Mouse (Mus musculus) MEL (cell line): ENCODE results near the gene Fgf11. TPM values are rescaled to one million over a fixed set of nuclear protein-coding genes. Genes with fewer than 3 reads are reported as not detected.

ENCODE experiments used
- DNase-seq: peaks from one replicate; pipeline ENCODE4 v3.0.0; 2011; ENCODE audit warnings: low read depth, low spot score
- H3K27ac ChIP-seq: 2 replicates; pipeline ENCODE4 v1.5.1; 2012; ENCODE audit warnings: low read depth, mild to moderate bottlenecking, control low read depth, low read length, moderate library complexity; ENCODE audit not compliant: control insufficient read depth
- H3K27me3 ChIP-seq, 2 experiments: fragments of 150-350 bp in 1 of 2; sonication (generic) in 1 of 2; 2 replicates each; pipeline ENCODE4 v1.6.1; 2012; ENCODE audit warnings: low read length in 2 of 2, mild to moderate bottlenecking in 2 of 2, improper control_type of control experiment in 1 of 2, moderate library complexity in 1 of 2; ENCODE audit not compliant: insufficient read depth in 2 of 2, control insufficient read depth in 1 of 2
- H3K36me3 ChIP-seq, 2 experiments: 2 replicates each; pipeline ENCODE4 v1.6.1; 2012 to 2014; ENCODE audit warnings: low read length in 2 of 2, improper control_type of control experiment in 1 of 2, inconsistent platforms in 1 of 2, mild to moderate bottlenecking in 1 of 2; ENCODE audit not compliant: insufficient read depth in 2 of 2, control insufficient read depth in 1 of 2
- H3K4me1 ChIP-seq, 2 experiments: fragments of 150-350 bp in 1 of 2; sonication (generic) in 1 of 2; 2 replicates each; pipeline ENCODE4 v1.6.1; 2012; ENCODE audit warnings: low read length in 2 of 2, improper control_type of control experiment in 1 of 2, mild to moderate bottlenecking in 1 of 2; ENCODE audit not compliant: insufficient read depth in 2 of 2, control insufficient read depth in 1 of 2
- H3K4me3 ChIP-seq, 2 experiments: fragments of 150-350 bp in 1 of 2; sonication (generic) in 1 of 2; 2 replicates each; pipeline ENCODE4 v1.5.1; 2012; ENCODE audit warnings: low read depth in 2 of 2, low read length in 2 of 2, mild to moderate bottlenecking in 2 of 2, moderate library complexity in 2 of 2, control low read depth in 1 of 2, improper control_type of control experiment in 1 of 2; ENCODE audit not compliant: control insufficient read depth in 1 of 2, insufficient read depth in 1 of 2
- H3K79me2 ChIP-seq: 2 replicates; pipeline ENCODE4 v1.6.1; 2012; ENCODE audit warnings: mild to moderate bottlenecking, low read length, moderate library complexity; ENCODE audit not compliant: control insufficient read depth, poor library complexity, insufficient read depth
- H3K9ac ChIP-seq: 2 replicates; pipeline ENCODE4 v1.6.1; 2012; ENCODE audit warnings: low read depth, mild to moderate bottlenecking, control low read depth, low read length, moderate library complexity; ENCODE audit not compliant: control insufficient read depth, poor library complexity, severe bottlenecking
- H3K9me3 ChIP-seq: fragments of 150-350 bp; sonication (generic); replicated peaks from 2 replicates; pipeline ENCODE4 v1.6.1; 2012; ENCODE audit warnings: mild to moderate bottlenecking, low read length, improper control_type of control experiment, moderate library complexity; ENCODE audit not compliant: insufficient read depth
- BHLHE40 ChIP-seq: IDR thresholded peaks from 2 replicates; pipeline ENCODE4 v1.6.1; 2012; ENCODE audit warnings: low read depth, mild to moderate bottlenecking, inconsistent platforms, low read length, improper control_type of control experiment, borderline replicate concordance
- CHD2 ChIP-seq: IDR thresholded peaks from 2 replicates; pipeline ENCODE4 v1.6.1; 2011; ENCODE audit warnings: low read length, improper control_type of control experiment
- ELF1 ChIP-seq: IDR thresholded peaks from 2 replicates; pipeline ENCODE4 v1.6.1; 2014; ENCODE audit warnings: low read depth, mild to moderate bottlenecking, inconsistent platforms, low read length, improper control_type of control experiment, moderate library complexity
- ETS1 ChIP-seq: IDR thresholded peaks from 2 replicates; pipeline ENCODE4 v1.6.1; 2012; ENCODE audit warnings: low read depth, mild to moderate bottlenecking, inconsistent platforms, low read length, improper control_type of control experiment, moderate library complexity
- GABPA ChIP-seq: IDR thresholded peaks from 2 replicates; pipeline ENCODE4 v1.6.1; 2012; ENCODE audit warnings: low read depth, mild to moderate bottlenecking, inconsistent platforms, low read length, improper control_type of control experiment, moderate library complexity
- HCFC1 ChIP-seq: IDR thresholded peaks from 2 replicates; pipeline ENCODE4 v1.6.1; 2012; ENCODE audit warnings: low read depth, mild to moderate bottlenecking, inconsistent platforms, low read length, improper control_type of control experiment, moderate library complexity
- JUND ChIP-seq: IDR thresholded peaks from 2 replicates; pipeline ENCODE4 v1.6.1; 2011; ENCODE audit warnings: low read depth, mild to moderate bottlenecking, improper control_type of control experiment, low read length
- MAFK ChIP-seq: IDR thresholded peaks from 2 replicates; pipeline ENCODE4 v1.6.1; 2011; ENCODE audit warnings: low read depth, mild to moderate bottlenecking, low read length, improper control_type of control experiment, borderline replicate concordance
- MAX ChIP-seq: IDR thresholded peaks from 2 replicates; pipeline ENCODE4 v1.6.1; 2011; ENCODE audit warnings: low read length, improper control_type of control experiment
- MAZ ChIP-seq: IDR thresholded peaks from 2 replicates; pipeline ENCODE4 v1.6.1; 2012; ENCODE audit warnings: low read depth, mild to moderate bottlenecking, inconsistent platforms, low read length, improper control_type of control experiment
- MEF2A ChIP-seq: IDR thresholded peaks from 2 replicates; pipeline ENCODE4 v1.6.1; 2014; ENCODE audit warnings: low read depth, mild to moderate bottlenecking, inconsistent platforms, low read length, improper control_type of control experiment; ENCODE audit not compliant: poor library complexity, insufficient replicate concordance, severe bottlenecking; ENCODE audit errors: extremely low read depth
- MXI1 ChIP-seq: IDR thresholded peaks from 2 replicates; pipeline ENCODE4 v1.6.1; 2011; ENCODE audit warnings: mild to moderate bottlenecking, low read depth, low read length, improper control_type of control experiment
- MYC ChIP-seq: IDR thresholded peaks from 2 replicates; pipeline ENCODE4 v1.6.1; 2011; ENCODE audit warnings: low read depth, mild to moderate bottlenecking, low read length, improper control_type of control experiment, moderate library complexity
- NELFE ChIP-seq: IDR thresholded peaks from 2 replicates; pipeline ENCODE4 v1.6.1; 2011; ENCODE audit warnings: low read depth, low read length, improper control_type of control experiment
- POLR2A ChIP-seq, 2 experiments: IDR thresholded peaks; 2 replicates each; pipeline ENCODE4 v1.6.1; 2011 to 2012; ENCODE audit warnings: low read length in 2 of 2, mild to moderate bottlenecking in 2 of 2, control low read depth in 1 of 2, improper control_type of control experiment in 1 of 2, low read depth in 1 of 2, moderate library complexity in 1 of 2; ENCODE audit not compliant: control insufficient read depth in 1 of 2, insufficient read depth in 1 of 2, poor library complexity in 1 of 2
- POLR2AphosphoS2 ChIP-seq: IDR thresholded peaks from 2 replicates; pipeline ENCODE4 v1.6.1; 2011; ENCODE audit warnings: low read length, improper control_type of control experiment
- RAD21 ChIP-seq: IDR thresholded peaks from 2 replicates; pipeline ENCODE4 v1.6.1; 2011; ENCODE audit warnings: mild to moderate bottlenecking, low read depth, low read length, improper control_type of control experiment
- SIN3A ChIP-seq: IDR thresholded peaks from 2 replicates; pipeline ENCODE4 v1.6.1; 2012; ENCODE audit warnings: low read length, improper control_type of control experiment, inconsistent platforms
- TAL1 ChIP-seq: IDR thresholded peaks from 2 replicates; pipeline ENCODE4 v1.6.1; 2012; ENCODE audit warnings: mild to moderate bottlenecking, inconsistent platforms, low read length, moderate library complexity, mixed read lengths
- TCF12 ChIP-seq: IDR thresholded peaks from 2 replicates; pipeline ENCODE4 v1.6.1; 2014; ENCODE audit warnings: low read depth, mild to moderate bottlenecking, inconsistent platforms, low read length, improper control_type of control experiment, moderate library complexity
- UBTF ChIP-seq: IDR thresholded peaks from 2 replicates; pipeline ENCODE4 v1.6.1; 2012; ENCODE audit warnings: low read depth, mild to moderate bottlenecking, inconsistent platforms, low read length, improper control_type of control experiment, moderate library complexity, borderline replicate concordance; ENCODE audit not compliant: insufficient read depth
- USF1 ChIP-seq: IDR thresholded peaks from 2 replicates; pipeline ENCODE4 v1.6.1; 2014; ENCODE audit warnings: low read depth, mild to moderate bottlenecking, inconsistent platforms, low read length, improper control_type of control experiment, moderate library complexity
- ZC3H11A ChIP-seq: IDR thresholded peaks from 2 replicates; pipeline ENCODE4 v1.6.1; 2012; ENCODE audit warnings: low read depth, mild to moderate bottlenecking, inconsistent platforms, low read length, improper control_type of control experiment
- ZMIZ1 ChIP-seq: IDR thresholded peaks from 2 replicates; pipeline ENCODE4 v1.6.1; 2012; ENCODE audit warnings: low read depth, mild to moderate bottlenecking, inconsistent platforms, low read length, improper control_type of control experiment, moderate library complexity
- polyA plus RNA-seq, 2 experiments: library from polyadenylated mRNA; stranded (reverse) in 1 of 2; unstranded in 1 of 2; fragments of >175 nt in 1 of 2; fragments of >200 nt in 1 of 2; gene quantifications; 2 replicates each; pipeline versions ENCODE4 v1.2.1 to v1.2.4; 2012; ENCODE audit warnings: low replicate concordance in 2 of 2, low read depth in 1 of 2; ENCODE audit not compliant: insufficient read length in 2 of 2, insufficient read depth in 1 of 2, missing spikeins in 1 of 2
- total RNA-seq: library from RNA; depleted of rRNA; stranded (reverse); fragments of 300-350 nt; gene quantifications from 2 replicates; pipeline ENCODE4 v1.2.3, GENCODE M21; 2012

The Fgf11 gene
- total and polyA plus RNA-seq, 3 experiments: 5.1 to 26.8 TPM; not detected in 1

GRCm38 (mm10) chr11:69803328-69803727 lies 1.7 kb upstream of the Fgf11 start:
- Histone ChIP-seq H3K27me3 (no peaks in the 10 kb centered on the region), H3K79me2 (peaks cover 8% of the 10 kb centered on the region; the same call in 1 of the 2 replicates), H3K9ac (peak overlapping the region; percentile 78), H3K36me3 (peaks cover 0 to 8% of the 10 kb centered on the region in 2 experiments; a peak in 2 of 4 replicates), H3K4me3 (peak overlapping the region; percentile 70 to 89), H3K4me1 (peaks cover 5 to 19% of the 10 kb centered on the region in 2 experiments; a peak in 3 of 4 replicates), H3K27ac (no peak overlapping the region), H3K9me3 (no peaks in the 10 kb centered on the region)
- peak; percentile 80 for DNase-seq
- TF ChIP-seq ELF1 (0 out of 2 replicates have a peak, but pooled peaks have one; percentile 15), MAFK (no peak), JUND (no peak), USF1 (no peak), ZC3H11A (peak; percentile 28; the same call in 1 of the 2 replicates), TCF12 (no peak), RAD21 (no peak), MXI1 (no peak), MYC (0 out of 2 replicates have a peak, but pooled peaks have one; percentile 32), NELFE (no peak), HCFC1 (no peak), MAX (peak; percentile 39; the same call in 1 of the 2 replicates), TAL1 (no peak), MEF2A (no peak), ZMIZ1 (no peak), UBTF (no peak)

- Histone ChIP-seq H3K27me3 (no peaks in the 10 kb centered on the region), H3K36me3 (peaks cover 0 to 8% of the 10 kb centered on the region in 2 experiments; a peak in 2 of 4 replicates), H3K4me1 (peaks cover 5 to 19% of the 10 kb centered on the region in 2 experiments; a peak in 3 of 4 replicates), H3K27ac (peak overlapping the region; percentile 27; the same call in 1 of the 2 replicates), H3K79me2 (peaks cover 8% of the 10 kb centered on the region; the same call in 1 of the 2 replicates), H3K9ac (peak overlapping the region; percentile 78), H3K9me3 (no peaks in the 10 kb centered on the region), H3K4me3 (peak overlapping the region; percentile 70 to 89)
- TF ChIP-seq BHLHE40 (no peak), MXI1 (peak; percentile 78), ZMIZ1 (peak; percentile 86), ETS1 (peak; percentile 3; the same call in 1 of the 2 replicates), MAZ (peak; percentile 97), POLR2A (IDR thresholded peaks at IDR 0.05; ENCODE audit: control insufficient read depth in 1 of 2, insufficient read depth in 1 of 2, low read depth in 1 of 2, low read length in 2 of 2, poor library complexity in 1 of 2) (peak; percentile 50 to 56; a peak in 2 of 4 replicates), MEF2A (no peak), NELFE (peak; percentile 53), TCF12 (peak; percentile 49; the same call in 1 of the 2 replicates), POLR2AphosphoS2 (peak; percentile 73), MYC (no peak), UBTF (peak; percentile 92; the same call in 1 of the 2 replicates), SIN3A (peak; percentile 35; the same call in 1 of the 2 replicates), GABPA (0 out of 2 replicates have a peak, but pooled peaks have one; percentile 9), MAX (0 out of 2 replicates have a peak, but pooled peaks have one; percentile 18), HCFC1 (peak; percentile 63; the same call in 1 of the 2 replicates), CHD2 (no peak; the same call in 1 of the 2 replicates)
- DNase-seq: peak; percentile 93
These were observed 1.0 kb upstream of the Fgf11 start for GRCm38 (mm10) chr11:69802648-69803105.
